Comparison of ENCODE assay signal across 20 mouse cellular contexts in genomic region chr11:76306769-76307168, GRCm38 (mm10).
DNase-seq lines count a peak whose midpoint lies in the region; ATAC-seq lines count a peak whose summit lies in the region.
"Had no signal": no experiment of that assay in that cellular context is flagged by ENCODE, and none has a peak within 500 bp of the region (broad histone marks: within the 10 kb centered on the region; RNA-seq: fewer than 3 reads in every experiment).

No protein-coding gene starts in this region.

- peak; percentile 44 for DNase-seq in 416B (ENCODE audit: low read depth)
- DNase-seq in B cell, adult 2 months, result peak; percentile 3 to 11
- no peak for DNase-seq in cerebellum, postnatal 10 days
- DNase-seq in urinary bladder, postnatal 25 days (ENCODE audit: low spot score), result no peak
- no peak for DNase-seq in cerebellum, adult 9-10 months
- no peak for DNase-seq in urinary bladder, adult 18-20 months (ENCODE audit: low spot score in 2 of 2)
- DNase-seq: adrenal gland, postnatal 25 days; cerebellum, adult 9-11 months; forebrain, postnatal 0 days; heart, adult 18-20 months; heart, postnatal 36 days; kidney, adult 9 months; kidney, postnatal 14 days; liver, postnatal 0 days; thymus, adult 2 months had no signal

- ATAC-seq in common myeloid progenitor, adult 5-6 weeks (replicated peaks; ENCODE audit: low read depth, poor library complexity, severe bottlenecking), result peak; percentile 89
- ATAC-seq in hematopoietic stem cell, adult 5-6 weeks (replicated peaks in 1 of 2; ENCODE audit: insufficient read depth in 1 of 2, low FRiP score in 2 of 2, low TSS enrichment in 1 of 2, low read depth in 1 of 2, poor library complexity in 2 of 2, severe bottlenecking in 2 of 2), result peak; percentile 77 to 90
- ATAC-seq: forebrain, postnatal 0 days; hindbrain, postnatal 0 days; intestine, embryonic 16.5 days; liver, postnatal 0 days; lung, postnatal 0 days had no signal

Comparison
In these comparisons a context has a peak if more than half of its experiments do, and no peak if none do; other contexts are left out.
1. DNase-seq: peak in 416B (single experiment) and B cell, adult 2 months (2 of 2); none in cerebellum, postnatal 10 days (0 of 2), urinary bladder, postnatal 25 days (single experiment), cerebellum, adult 9-10 months (single experiment) and urinary bladder, adult 18-20 months (0 of 2).